Mouse (Mus musculus): ENCODE data around the gene Wwox.
A peak's percentile ranks its signal among the peaks of the same experiment; 100 is the strongest.

Wwox gene

GRCm38 (mm10) chr8:114536201-114536600, 96.7 kb downstream of the Wwox start:
- DNase-seq (ENCODE audit: low read depth): no peak

GRCm38 (mm10) chr8:114541132-114541531, 101.7 kb downstream of the Wwox start:
- peak; percentile 46 for DNase-seq (ENCODE audit: low read depth)

DNA sequence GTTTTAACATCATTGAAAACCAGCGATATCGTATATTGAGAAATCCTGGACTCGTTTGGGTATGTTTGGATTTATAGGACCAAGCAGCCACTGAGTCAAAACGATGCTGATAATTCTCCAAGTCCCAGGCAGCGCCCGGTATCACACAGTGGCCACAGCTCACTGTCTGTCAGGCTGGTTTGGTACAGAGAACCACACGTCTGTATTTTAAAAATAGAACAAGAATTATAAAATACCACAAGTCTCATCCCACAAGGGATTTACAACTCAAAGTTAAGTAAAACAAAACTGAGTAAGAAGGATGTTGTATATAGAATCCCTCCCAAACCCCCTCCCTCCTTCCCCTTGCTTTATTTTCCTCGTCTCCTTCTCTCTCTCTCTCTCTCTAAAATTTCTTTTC, 108.9 kb downstream of the Wwox start:
- DNase-seq (ENCODE audit: low read depth): no peak

DNA sequence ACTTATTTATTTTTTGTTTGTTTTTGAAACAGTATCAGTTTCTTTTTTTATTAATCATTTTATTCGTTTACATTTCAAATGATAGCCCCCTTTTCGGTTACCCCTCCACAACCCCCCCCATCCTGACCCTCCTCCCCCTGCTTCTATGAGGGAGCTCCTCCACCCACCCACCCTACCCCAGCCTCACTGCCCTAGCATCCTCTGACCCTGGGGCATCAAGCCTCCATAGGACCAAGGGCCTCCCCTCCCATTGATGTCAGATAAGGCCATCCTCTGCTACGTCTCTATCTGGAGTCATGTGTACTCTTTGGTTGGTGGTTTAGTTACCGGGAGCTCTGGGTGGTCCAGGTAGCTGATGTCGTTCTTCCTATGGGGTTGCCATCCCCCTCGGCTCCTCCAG, 109.4 kb downstream of the Wwox start:
- no peak for DNase-seq (ENCODE audit: low read depth)

DNA sequence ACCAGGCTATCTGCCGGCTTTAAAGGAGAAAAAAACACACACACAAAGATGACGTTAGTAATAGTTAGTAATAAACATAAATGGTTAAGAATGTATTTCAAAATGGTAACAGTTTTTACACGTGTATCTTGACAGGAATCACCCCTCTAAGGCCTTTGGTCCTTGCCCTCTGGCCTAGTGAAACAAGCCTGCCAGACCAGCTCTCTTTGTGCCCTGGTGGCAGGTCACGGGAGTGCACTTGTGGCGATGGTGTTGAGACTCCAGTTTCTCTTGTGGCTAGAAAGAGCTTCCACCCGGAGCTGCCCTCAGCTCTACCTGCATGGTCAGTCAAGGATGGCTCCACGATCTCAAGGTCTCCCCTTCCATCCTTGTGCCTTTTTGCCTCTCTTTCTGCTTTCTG, 110.6 kb downstream of the Wwox start:
- peak; percentile 10 for DNase-seq (ENCODE audit: low read depth)

DNA sequence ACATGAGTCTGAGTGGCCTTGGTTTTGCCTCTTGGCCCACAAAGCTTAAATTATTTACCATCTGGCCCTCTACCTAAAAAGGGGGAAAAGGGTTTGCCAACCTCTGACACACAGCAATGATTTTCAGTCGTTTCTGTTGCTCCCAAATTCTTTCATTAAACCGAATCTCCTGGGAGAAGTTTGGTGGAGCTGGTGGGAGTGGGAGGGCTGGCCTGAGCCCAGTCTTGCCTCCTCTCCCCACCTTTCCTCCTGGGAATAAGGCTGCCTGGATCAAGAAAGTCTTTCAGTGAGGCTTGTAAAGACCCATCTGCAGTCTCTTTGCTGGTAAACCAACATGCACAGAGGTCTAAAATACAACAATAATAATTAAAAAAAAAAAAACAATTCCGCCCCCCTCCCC, 113.2 kb downstream of the Wwox start:
- DNase-seq (ENCODE audit: low read depth): no peak

DNA sequence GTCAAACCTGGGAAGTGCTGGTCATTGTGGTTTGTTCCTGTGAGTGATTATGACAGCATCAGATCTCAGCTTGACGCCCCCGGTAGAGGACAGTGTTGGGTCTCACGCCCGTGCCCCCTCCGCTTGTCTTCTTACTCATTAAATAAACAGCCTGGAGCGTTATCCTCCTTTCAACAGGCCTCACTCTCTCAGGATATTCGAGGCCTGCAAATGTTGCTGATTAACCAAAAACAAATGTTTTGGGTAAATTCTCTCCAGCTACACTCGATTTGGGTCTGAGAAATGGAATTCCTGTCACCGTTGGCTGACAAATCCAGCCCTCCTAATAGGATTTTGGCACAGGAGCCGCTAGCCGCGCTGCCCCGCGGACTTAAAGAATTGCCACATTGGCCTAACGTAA, 115.5 kb downstream of the Wwox start:
- DNase-seq (ENCODE audit: low read depth): no peak

DNA sequence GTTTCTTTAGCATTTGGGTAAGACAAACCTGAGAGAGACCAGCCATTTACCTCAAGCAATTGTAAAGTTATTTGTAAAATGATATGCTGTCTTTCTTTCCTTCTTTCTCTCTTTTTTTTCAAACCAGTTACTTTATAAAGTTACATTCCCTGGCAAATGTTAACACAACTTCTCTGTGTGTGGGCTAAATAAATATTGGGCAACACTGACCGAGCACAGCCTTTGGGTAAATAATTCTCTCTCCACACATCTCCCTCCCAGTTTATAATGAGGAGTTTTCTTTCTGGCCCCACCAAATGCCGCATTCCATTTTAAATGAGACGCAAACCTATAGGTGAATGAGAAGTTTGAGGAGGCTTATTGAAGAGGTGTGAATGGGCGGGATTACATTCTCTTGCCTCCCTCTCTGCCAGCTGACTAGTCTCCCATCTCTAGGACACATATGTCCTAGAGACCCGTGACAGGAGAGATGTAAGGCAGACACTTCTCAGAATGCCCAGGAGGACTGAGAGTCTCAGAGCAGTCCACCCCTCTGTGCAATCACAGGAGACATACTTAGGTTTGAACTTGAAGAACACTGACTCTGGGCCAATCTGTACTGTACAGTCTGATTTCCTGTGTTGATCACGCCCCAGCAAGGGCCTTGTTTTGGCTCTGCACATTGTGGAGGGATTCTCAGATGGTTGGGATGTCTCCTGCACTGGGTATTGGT, 116.2 kb downstream of the Wwox start:
- no peak for DNase-seq (ENCODE audit: low read depth)

DNA sequence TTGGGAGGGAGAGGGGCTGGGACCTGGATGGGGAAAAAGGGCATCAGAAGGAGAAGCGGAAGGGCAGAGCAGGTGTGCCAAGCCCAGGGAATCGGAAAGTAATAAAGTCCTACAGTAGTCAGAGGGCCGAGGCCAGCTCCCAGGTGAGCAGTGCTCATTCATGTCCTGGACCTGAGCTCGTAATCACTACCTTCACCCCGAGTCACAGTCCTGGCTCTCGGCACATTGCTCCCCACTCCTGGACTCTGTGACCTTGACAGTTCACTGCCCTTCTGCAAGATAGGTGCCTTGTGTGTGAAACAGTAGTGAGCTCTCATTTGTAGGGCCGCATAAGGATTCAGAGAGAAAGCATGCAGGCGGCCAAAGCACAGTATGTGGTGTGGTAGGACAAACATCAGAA, 121.7 kb downstream of the Wwox start:
- DNase-seq (ENCODE audit: low read depth): no peak

DNA sequence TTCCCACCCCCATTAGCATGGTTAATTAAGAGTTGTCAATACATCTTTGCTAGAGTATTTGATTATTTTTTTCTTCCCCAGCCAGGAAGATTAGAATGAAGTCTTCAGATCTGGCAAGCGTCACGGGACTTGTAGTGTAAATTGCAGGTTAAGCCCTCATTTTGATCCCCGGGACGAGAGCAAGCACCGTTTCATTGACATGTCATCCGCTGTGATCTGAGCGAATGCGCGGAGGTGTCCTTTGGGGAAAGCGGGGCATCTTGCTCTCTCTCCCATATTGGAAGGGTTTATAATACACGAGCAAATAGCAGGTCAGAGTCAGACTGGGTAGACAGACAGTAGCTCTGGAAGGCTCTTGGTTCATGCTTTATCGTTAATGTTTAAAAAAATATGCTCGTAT, 123.0 kb downstream of the Wwox start:
- no peak for DNase-seq (ENCODE audit: low read depth)

GRCm38 (mm10) chr8:114563361-114563760, 123.9 kb downstream of the Wwox start:
- DNase-seq (ENCODE audit: low read depth): no peak

- no peak for DNase-seq (ENCODE audit: low read depth)
These were observed 124.6 kb downstream of the Wwox start for GRCm38 (mm10) chr8:114564036-114564435.

DNA sequence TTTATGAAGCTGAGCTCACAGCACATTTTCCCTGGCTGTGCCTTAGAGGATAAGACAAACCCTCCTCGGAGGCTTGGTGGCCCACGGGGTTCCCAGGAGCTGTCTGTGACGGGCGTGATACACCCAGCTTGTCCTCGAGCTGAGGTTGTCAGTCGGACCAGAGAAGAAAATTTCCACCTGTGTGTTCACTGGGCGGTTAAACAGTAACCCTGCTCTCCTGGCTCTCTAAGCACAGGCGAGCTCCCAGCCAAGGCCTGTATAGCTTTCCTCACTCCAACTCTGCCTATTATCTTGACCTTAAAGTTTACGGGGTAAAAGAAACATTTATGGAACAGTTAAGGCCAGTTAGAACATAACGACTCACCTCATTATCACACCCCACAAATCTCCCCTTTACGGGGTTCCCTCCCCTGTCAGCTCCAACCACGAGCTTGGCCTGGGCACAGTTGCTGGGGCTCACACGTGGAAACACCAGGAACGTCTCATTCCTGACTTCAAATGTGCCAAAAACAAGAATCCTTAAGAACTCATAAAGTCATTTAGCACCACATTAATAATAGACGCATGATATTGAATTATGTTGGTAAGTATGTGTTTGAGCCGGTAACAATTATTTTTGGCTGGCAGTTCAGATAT, 129.2 kb downstream of the Wwox start:
- no peak for DNase-seq (ENCODE audit: low read depth)

DNA sequence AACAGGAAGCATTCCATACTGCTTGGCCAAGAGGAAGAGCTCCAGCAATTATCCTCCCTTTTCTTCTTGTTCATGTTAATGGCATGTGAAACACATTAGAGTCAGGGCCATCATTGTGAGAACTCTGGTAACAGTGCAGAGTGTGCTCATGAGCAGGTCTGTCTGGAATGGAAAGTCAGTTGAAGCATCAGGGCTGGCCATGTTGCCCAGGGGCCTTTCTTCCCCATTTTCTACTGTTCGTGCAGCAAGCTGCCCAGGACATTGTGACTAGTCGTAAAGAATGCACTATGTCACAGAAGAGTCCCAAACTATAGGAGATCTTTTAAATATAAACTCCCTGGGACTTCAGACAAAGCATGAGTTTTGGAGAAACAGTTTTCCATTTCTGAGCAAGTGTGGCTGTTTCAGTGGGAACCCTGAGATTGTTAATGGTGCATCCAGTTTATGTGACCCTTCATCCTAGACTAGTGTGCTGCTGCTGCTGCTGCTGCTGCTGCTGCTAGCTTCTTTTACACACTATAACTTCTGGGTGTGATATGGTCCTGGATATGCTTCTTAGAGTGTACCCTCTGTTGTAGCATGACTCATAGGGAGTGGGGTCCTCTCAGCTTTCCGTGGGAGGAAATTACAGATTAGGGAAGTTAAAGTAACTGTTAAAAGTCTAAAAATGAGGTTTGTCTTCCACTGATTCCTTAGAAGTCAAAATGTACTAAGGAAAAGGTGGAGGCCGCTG, 133.7 kb downstream of the Wwox start:
- DNase-seq (ENCODE audit: low read depth): no peak

- no peak for DNase-seq (ENCODE audit: low read depth)
These were observed 134.3 kb downstream of the Wwox start for GRCm38 (mm10) chr8:114573747-114574093.

DNA sequence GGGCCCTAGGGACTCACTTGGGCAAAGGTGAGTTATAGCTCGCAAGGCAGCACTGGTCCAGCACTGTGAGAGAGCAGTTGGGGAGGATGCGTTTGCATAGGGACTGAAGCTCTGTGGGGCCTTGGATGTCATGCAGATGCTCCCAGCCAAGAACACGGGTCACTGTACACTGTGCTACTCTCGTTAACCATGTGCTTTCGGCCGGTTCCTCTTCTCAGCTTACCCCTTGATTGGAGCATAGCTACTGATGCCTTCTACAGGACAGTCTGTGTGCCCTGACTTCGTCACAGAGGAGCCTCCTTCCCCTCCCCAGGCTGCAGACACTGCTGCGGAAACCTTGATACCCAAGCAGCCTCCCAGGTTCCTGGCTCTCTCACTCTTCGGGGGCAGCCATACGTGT, 139.8 kb downstream of the Wwox start:
- no peak for DNase-seq (ENCODE audit: low read depth)

DNA sequence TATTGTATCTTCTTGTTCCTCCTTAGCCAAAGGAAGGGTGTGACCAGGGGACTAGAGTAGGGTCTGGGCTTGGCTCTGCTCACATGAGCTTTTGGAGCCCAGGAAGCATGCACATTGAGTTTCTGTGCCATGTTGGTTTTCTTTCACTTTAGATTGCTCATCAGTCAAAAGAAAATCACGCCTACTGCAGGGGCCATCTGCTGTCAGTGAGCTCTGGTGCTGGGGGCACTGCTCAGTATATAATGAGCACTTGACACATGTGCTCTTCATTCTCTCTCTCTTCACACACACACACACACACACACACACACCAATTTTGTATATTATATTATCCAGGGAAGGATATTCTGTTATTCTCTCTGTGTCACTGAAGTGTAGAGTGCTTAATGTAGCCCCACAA, 141.2 kb downstream of the Wwox start:
- DNase-seq (ENCODE audit: low read depth): no peak

DNA sequence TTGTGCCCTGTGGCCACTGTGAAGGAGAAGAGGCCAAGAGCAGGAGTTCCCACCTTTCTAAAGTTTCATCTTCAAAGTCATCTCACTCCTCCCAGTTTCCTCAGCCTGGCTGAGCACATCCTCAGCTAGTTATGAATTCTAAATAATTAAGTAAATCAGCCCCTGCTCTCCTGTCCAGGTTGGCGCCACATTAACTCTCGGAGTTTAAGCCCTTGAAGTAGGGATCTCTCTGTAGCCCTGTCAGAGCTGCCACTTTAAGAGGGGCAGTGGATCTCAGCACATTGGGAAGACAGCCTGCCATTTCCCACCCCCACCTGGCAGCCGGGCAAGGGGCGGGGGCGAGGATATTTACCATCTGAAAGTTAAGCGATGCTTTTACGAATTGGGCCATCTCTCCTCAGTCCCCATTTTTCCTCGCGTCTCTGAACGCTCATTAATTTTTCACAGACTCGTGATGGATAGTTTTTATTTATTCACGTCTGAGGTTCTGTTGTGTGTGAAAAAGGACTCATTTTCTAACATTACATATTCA, 150.9 kb downstream of the Wwox start:
- no peak for DNase-seq (ENCODE audit: low read depth)

DNA sequence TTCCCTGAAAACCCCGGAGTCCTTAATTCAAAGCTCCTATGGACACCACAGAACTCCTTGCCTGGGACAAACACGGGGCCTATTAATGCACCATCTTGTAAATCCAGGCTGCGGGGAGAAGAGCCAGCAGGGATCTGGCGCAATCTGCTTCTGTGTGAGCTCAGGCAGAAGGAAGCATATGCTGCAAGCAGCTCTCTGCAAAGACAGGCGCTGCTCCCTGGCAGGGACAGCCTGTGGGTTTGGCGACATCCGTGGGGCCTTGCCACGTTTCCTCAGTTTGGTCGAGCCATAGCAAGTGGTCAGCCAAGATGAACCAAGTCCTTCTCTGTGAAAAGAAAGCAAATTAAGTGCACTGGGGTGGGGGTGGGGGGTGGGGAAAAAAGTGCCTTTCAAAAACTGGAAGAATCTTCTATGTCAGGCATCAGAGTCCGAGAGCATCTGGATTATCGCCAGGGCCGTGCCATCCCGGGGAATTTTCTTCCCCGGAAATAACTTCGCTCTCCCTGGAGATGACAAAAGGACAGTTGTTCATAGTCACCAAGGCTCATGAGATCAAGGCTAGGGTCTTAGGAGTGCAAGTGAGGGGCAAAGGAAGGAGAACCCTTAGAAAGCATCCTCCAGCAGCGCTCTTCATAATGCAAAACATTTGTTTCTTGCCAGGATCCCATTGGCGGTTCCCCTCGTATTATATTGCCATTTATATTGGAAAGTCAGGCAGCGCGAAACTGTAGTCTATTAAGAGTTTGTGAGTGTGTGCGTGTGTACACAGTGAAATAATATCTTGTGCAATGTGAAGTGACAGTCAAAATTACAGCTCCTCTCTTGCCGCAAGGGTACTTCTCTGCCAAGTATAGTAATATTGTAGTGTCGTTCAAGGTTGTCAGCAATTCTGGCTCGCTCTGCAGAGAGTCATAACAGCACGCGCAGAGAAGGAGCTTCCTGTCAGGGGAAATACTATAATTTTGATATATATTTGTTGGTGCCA, 152.1 kb downstream of the Wwox start:
- DNase-seq (ENCODE audit: low read depth): no peak

- no peak for DNase-seq (ENCODE audit: low read depth)
These were observed 154.1 kb downstream of the Wwox start for GRCm38 (mm10) chr8:114593424-114594157.

GRCm38 (mm10) chr8:114594811-114595210, 155.4 kb downstream of the Wwox start:
- DNase-seq (ENCODE audit: low read depth): no peak
